Mouse (Mus musculus) lung, adult 2 months (tissue): ENCODE data around the gene Slc2a6. TPM values are rescaled to one million over a fixed set of nuclear protein-coding genes. Genes with fewer than 3 reads are reported as not detected.

ENCODE experiments used
- DNase-seq: peaks from one replicate; pipeline ENCODE4 v3.0.0; 2022
- H3K4me1 ChIP-seq: fragments of 200-500 bp; 2 replicates; pipeline ENCODE4 v1.6.1; 2011; ENCODE audit warnings: low read length; ENCODE audit not compliant: control insufficient read depth, insufficient read depth
- H3K4me3 ChIP-seq: fragments of 200-500 bp; replicated peaks from 2 replicates; pipeline ENCODE3; 2011; ENCODE audit warnings: low read depth, mild to moderate bottlenecking, control low read depth, low read length; ENCODE audit errors: extremely low read depth
- CTCF ChIP-seq: fragments of 200-500 bp; IDR thresholded peaks from 2 replicates; pipeline ENCODE4 v1.5.1; 2011; ENCODE audit warnings: mild to moderate bottlenecking, low read length, control low read depth; ENCODE audit not compliant: insufficient read depth
- POLR2A ChIP-seq: fragments of 200-500 bp; IDR thresholded peaks from 2 replicates; pipeline ENCODE4 v1.6.1; 2011; ENCODE audit warnings: low read depth, mild to moderate bottlenecking, control low read depth, low read length, borderline replicate concordance; ENCODE audit errors: extremely low read depth
- WGBS: fragments of 180-500 bp; shearing (Covaris S2); methylation state at CpG from one replicate; pipeline ENCODE4 v1.1.7; 2018; 5-methylcytosine and 5-hydroxymethylcytosine counted together
- polyA plus RNA-seq: library from polyadenylated mRNA; depleted of rRNA; stranded (reverse); fragments of >200 nt; gene quantifications from 2 replicates; pipeline ENCODE4 v1.2.3, GENCODE M21; 2012; rRNA removed

The Slc2a6 gene
- 6.2 and 9.5 TPM in 2 replicates for polyA plus RNA-seq

DNA sequence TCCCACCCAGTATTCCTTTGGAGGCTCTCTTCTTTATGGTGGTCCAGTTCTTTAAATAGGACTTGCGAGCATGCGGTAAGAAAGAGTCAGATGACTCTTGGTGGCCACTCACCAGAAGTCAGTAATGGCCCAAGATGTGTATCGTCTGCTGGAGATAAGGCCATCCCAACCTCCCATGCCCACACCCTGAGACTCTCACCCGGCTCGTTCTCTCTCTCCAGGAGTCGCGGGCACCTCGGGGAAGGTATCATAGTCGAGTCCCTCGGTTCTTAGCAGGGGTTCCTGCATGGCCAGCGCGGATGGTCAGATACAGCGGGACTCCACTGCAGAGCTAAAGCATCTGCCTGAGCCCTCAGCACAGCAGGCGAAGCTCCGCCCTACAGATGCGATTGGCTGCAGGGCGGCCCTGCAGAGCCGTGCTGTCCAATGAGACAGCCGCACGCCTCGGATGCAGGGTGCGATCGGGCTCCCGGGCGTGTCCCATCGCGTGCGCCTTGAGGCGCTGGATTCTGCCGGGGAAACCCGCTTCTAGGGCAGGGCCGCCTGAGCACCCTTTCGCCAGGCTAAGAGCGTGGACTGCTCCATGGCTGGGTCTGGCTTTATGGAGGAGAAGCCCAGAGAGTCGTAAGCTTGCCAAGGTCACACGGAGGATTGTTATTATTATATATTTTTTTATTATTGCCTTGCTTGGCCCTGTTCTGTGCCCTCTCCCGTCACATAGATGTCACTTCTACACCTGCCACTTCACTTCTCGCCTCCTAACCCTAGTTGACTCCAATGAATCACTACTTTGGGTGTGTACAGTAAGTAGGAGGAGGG lies at the start of gene Slc2a6:
Gene Slc2a6, minus strand, starts transcription at position 381 of the 819 bp plus-strand sequence.
- TF ChIP-seq POLR2A (peak; percentile 23; the same call in 1 of the 2 replicates), CTCF (no peak)
- peaks cover 4% of the 10 kb centered on the region; the same call in 1 of the 2 replicates for H3K4me1 ChIP-seq
- H3K4me3 ChIP-seq = peak within 1 kb of the TSS; percentile 26
- peak; percentile 74 for DNase-seq
- WGBS = 1% methylated on average over 38 of the region's 38 CpGs

- peak; percentile 92 for TF ChIP-seq CTCF
- no peak for TF ChIP-seq POLR2A
- no peak for DNase-seq
- Histone ChIP-seq H3K4me1 (peaks cover 15% of the 10 kb centered on the region), H3K4me3 (no peak overlapping the region)
- WGBS = 71% methylated on average over 3 of the region's 3 CpGs
Observed at GRCm38 (mm10) chr2:27075485-27075884, 47.7 kb upstream of the Slc2a6 start.

DNA sequence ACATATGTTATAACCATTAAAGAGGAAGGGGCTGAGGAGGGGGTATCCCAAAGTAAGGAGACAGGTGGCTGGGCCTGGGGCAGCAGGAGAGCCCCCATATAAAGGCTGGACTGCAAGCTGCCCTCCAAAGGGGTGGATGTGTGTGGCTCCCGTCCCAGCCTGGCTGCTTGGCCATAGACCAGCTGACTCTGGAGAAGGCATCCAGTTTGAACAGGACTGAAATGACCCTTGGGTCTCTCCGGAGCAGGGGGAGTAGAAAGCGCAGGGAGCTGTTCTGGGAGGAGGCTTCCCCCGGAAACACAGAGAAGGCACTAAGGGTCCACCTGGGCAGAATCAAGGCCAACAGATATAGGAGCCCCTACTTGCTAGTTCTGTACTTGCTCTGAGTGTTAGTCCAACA lies 47.0 kb upstream of the Slc2a6 start:
- TF ChIP-seq POLR2A = no peak
- DNase-seq = no peak
- Histone ChIP-seq H3K4me1 (peaks cover 15% of the 10 kb centered on the region), H3K4me3 (no peak overlapping the region)
- 58% methylated on average over 4 of the region's 4 CpGs for WGBS

GRCm38 (mm10) chr2:27073407-27073806 lies 45.6 kb upstream of the Slc2a6 start:
- WGBS = 69% methylated on average over 4 of the region's 4 CpGs
- DNase-seq = no peak
- TF ChIP-seq POLR2A = no peak
- TF ChIP-seq CTCF = no peak
- H3K4me1 ChIP-seq = peaks cover 4% of the 10 kb centered on the region; the same call in 1 of the 2 replicates
- H3K4me3 ChIP-seq = no peak overlapping the region

GRCm38 (mm10) chr2:27071978-27072377 lies 44.2 kb upstream of the Slc2a6 start, which contains the start of gene Mymk:
TSS of gene Mymk (minus strand) at chr2:27072179.
- TF ChIP-seq POLR2A (no peak), CTCF (no peak)
- Histone ChIP-seq H3K4me3 (no peak within 1 kb of the TSS), H3K4me1 (no peaks in the 10 kb centered on the region)
- no peak for DNase-seq
- WGBS = 86% methylated on average over 2 of the region's 2 CpGs

DNA sequence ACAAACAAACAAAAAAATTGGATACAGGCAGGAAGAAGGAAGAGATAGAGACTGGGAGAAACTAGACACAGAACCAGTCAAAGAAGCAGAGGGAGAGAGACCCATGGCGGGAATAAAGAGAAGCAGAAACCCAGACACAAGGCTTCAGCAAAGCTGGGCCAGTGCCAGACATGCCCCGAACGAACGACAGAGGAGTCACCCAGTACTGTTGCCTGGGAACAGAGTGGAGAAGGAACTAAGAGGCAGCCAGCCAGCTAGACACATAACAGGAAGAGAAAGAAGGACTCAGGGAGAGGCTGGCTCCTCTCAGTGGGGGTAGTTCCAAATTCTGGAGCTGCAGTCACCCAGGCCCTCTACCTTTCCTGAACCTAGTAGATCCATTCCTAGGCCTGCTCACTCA lies 43.3 kb upstream of the Slc2a6 start:
- Histone ChIP-seq H3K4me3 (no peak overlapping the region), H3K4me1 (no peaks in the 10 kb centered on the region)
- TF ChIP-seq CTCF = no peak
- DNase-seq = no peak
- WGBS = 7% methylated on average over 4 of the region's 4 CpGs

DNA sequence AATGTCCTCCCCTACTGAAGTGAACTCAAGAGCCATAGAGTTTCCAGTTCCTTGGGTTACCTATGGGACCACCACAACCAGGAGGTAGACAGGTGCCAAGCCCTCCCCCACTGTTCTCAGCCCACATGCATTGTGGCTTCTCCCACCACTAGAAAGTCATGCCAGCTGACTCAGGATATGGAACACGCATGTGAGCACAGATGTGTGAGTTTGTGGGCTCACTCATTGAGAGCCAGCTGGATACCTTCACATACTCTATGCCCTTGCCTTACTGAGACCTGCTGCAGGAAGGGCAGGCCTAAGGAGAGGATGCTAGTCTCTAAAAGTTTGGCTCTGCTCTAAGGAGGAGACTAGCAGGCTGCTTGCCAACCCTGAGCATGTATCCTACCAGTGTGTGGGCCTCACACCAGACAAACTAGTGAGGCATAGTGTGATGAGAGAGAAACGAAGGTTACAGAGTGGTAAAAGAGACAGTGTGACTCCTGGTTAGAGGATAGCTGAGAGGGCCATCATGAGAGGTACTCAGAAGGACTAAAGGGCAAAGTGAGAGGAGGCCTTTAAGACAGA lies 42.5 kb upstream of the Slc2a6 start:
- no peak for DNase-seq
- H3K4me3 ChIP-seq = no peak overlapping the region
- TF ChIP-seq POLR2A = no peak
- no peak for TF ChIP-seq CTCF
- no peaks in the 10 kb centered on the region for H3K4me1 ChIP-seq
- WGBS = 84% methylated on average over 2 of the region's 2 CpGs

DNA sequence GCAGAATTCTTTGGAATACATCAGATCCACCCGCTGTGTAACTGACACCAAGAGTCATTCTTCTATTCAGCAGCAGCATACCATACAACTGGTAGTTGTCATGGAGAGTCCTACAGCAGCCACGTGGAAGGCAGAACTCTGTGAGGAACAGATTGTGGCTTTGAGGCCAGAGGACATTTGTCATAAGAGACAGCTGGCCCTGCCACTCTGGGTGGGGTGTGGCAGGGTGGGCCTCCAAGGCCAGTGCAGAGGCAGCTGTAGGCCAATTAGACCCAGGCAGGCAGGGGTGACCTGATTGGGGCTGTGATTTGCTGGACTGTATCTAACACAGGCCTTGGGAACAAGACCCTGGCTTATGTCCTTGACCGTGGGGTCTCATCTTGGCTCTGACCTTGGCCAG lies 41.8 kb upstream of the Slc2a6 start:
- Histone ChIP-seq H3K4me1 (no peaks in the 10 kb centered on the region), H3K4me3 (no peak overlapping the region)
- 65% methylated on average over 3 of the region's 3 CpGs for WGBS
- no peak for DNase-seq
- no peak for TF ChIP-seq CTCF
- TF ChIP-seq POLR2A = no peak

DNA sequence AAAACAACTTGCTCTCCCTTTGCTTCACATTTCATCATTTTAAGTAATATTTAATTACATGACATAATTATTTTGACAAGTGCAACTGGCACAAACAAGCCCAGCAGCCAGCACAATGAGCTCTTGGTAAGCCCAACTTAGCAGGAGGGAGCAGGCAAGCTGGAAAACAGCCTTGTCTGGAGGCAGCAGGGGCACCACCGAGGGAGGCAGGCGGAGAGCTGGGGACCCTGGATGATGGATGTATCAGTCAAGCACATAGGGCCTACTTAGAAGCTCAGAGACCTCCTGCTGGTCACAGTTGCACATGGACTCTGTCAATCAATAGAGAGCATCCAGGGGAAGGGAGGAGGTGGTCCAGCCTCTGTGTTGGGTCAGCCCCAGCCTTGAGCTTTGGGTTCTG lies 40.2 kb upstream of the Slc2a6 start:
- WGBS = 53% methylated on average over 2 of the region's 2 CpGs
- DNase-seq = no peak
- H3K4me1 ChIP-seq = no peaks in the 10 kb centered on the region
- TF ChIP-seq POLR2A = no peak
- no peak for TF ChIP-seq CTCF
- H3K4me3 ChIP-seq = no peak overlapping the region

DNA sequence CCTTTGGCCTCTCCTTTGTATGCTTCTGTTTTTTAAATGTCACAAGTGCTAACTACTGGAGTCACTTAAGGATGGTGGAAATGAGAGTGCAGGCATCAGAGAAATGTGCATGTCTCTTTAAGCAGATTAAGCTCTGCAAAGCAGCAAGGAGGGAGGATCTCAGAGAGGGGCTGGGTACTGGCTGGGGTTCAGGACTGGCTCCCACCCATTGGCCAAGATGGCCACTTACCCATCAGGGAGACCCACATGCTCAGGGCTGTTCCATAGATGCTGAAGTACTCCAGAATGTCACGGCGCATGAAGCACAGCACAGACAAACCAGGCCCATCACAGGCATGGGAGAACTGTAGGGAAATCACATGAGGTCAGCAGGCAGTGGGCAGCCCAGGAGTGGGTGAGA lies 39.3 kb upstream of the Slc2a6 start:
- Histone ChIP-seq H3K4me1 (no peaks in the 10 kb centered on the region), H3K4me3 (no peak overlapping the region)
- WGBS = 95% methylated on average over 2 of the region's 2 CpGs
- no peak for TF ChIP-seq CTCF
- TF ChIP-seq POLR2A = no peak
- DNase-seq = no peak
